Mouse (Mus musculus) forebrain, embryonic 13.5 days (tissue): ENCODE data around the gene Rprm. TPM values are rescaled to one million over a fixed set of nuclear protein-coding genes. Genes with fewer than 3 reads are reported as not detected.

Experiments used
- ATAC-seq: fragments of 200-750 bp; cut with Nextera tagmentation; 2 replicates; pipeline ENCODE4 v1.8.0; 2017
- H3K27ac ChIP-seq: fragments of 300-500 bp; sonication (generic); 2 replicates; pipeline ENCODE4 v1.5.1; 2015; ENCODE audit warnings: inconsistent platforms, mild to moderate bottlenecking, moderate library complexity
- H3K27me3 ChIP-seq: fragments of 300-500 bp; sonication (generic); 2 replicates; pipeline ENCODE4 v1.6.1; 2015; ENCODE audit warnings: mild to moderate bottlenecking, inconsistent platforms
- H3K36me3 ChIP-seq: fragments of 300-500 bp; sonication (generic); 2 replicates; pipeline ENCODE4 v1.6.1; 2015; ENCODE audit warnings: mild to moderate bottlenecking, inconsistent platforms; ENCODE audit not compliant: poor library complexity, severe bottlenecking
- H3K4me1 ChIP-seq: fragments of 300-500 bp; sonication (generic); 2 replicates; pipeline ENCODE4 v1.6.1; 2015; ENCODE audit warnings: inconsistent platforms
- H3K4me2 ChIP-seq: fragments of 300-500 bp; sonication (generic); 2 replicates; pipeline ENCODE4 v1.6.1; 2015; ENCODE audit warnings: inconsistent platforms, mild to moderate bottlenecking, moderate library complexity
- H3K4me3 ChIP-seq: fragments of 300-500 bp; sonication (generic); 2 replicates; pipeline ENCODE4 v1.5.1; 2015; ENCODE audit warnings: mild to moderate bottlenecking, inconsistent platforms
- H3K9ac ChIP-seq: fragments of 300-500 bp; sonication (generic); 2 replicates; pipeline ENCODE4 v1.6.1; 2015; ENCODE audit warnings: mild to moderate bottlenecking, inconsistent platforms
- H3K9me3 ChIP-seq: fragments of 300-500 bp; sonication (generic); replicated peaks from 2 replicates; pipeline ENCODE4 v1.6.1; 2016; ENCODE audit warnings: inconsistent platforms
- WGBS: fragments of 180-500 bp; shearing (Covaris S2); methylation state at CpG from one replicate; pipeline ENCODE4 v1.1.7; 2015; 5-methylcytosine and 5-hydroxymethylcytosine counted together
- polyA plus RNA-seq: library from polyadenylated mRNA; unstranded; fragments of >200 nt; fragmentation: Nextera tagmentation; extraction: Ambion mirVana; gene quantifications from 2 replicates; pipeline ENCODE4 v1.2.1, GENCODE M21; 2015

The Rprm gene
- 176 and 177 TPM in 2 replicates for polyA plus RNA-seq

GRCm38 (mm10) chr2:54085430-54086087 lies at the start of gene Rprm:
Rprm (minus strand) TSS chr2:54085552.
- WGBS: 5% methylated on average over 26 of the region's 27 CpGs
- Histone ChIP-seq H3K4me1 (peaks cover 20% of the 10 kb centered on the region), H3K36me3 (no peaks in the 10 kb centered on the region), H3K4me3 (peak within 1 kb of the TSS; percentile 61), H3K27ac (peak within 1 kb of the TSS; percentile 88), H3K4me2 (peak within 1 kb of the TSS; percentile 69), H3K27me3 (no peaks in the 10 kb centered on the region), H3K9ac (peak within 1 kb of the TSS; percentile 76), H3K9me3 (no peaks in the 10 kb centered on the region)
- ATAC-seq: peak; percentile 94

- 0 out of 2 replicates have a peak, but pooled peaks have one; percentile 21 for ATAC-seq
- Histone ChIP-seq H3K4me3 (no peak overlapping the region), H3K4me2 (no peak overlapping the region), H3K36me3 (no peaks in the 10 kb centered on the region), H3K9me3 (no peaks in the 10 kb centered on the region), H3K9ac (no peak overlapping the region), H3K27me3 (no peaks in the 10 kb centered on the region), H3K27ac (no peak overlapping the region), H3K4me1 (no peaks in the 10 kb centered on the region)
- 74% methylated on average over 6 of the region's 6 CpGs for WGBS
Measured at GRCm38 (mm10) chr2:54119305-54119704, 34.0 kb upstream of the Rprm start.

GRCm38 (mm10) chr2:54118881-54119280 lies 33.5 kb upstream of the Rprm start:
- Histone ChIP-seq H3K36me3 (no peaks in the 10 kb centered on the region), H3K27ac (no peak overlapping the region), H3K27me3 (no peaks in the 10 kb centered on the region), H3K4me3 (no peak overlapping the region), H3K9me3 (no peaks in the 10 kb centered on the region), H3K9ac (no peak overlapping the region), H3K4me1 (no peaks in the 10 kb centered on the region), H3K4me2 (no peak overlapping the region)
- peak; percentile 69 for ATAC-seq
- WGBS: 26% methylated on average over 3 of the region's 3 CpGs

GRCm38 (mm10) chr2:54111294-54111693 lies 25.9 kb upstream of the Rprm start:
- no peaks in the 10 kb centered on the region for H3K9me3 ChIP-seq
- no peaks in the 10 kb centered on the region for H3K4me1 ChIP-seq
- no peak overlapping the region for H3K4me2 ChIP-seq
- no peak overlapping the region for H3K4me3 ChIP-seq
- ATAC-seq: peak; percentile 72; the same call in 1 of the 2 replicates
- H3K27ac ChIP-seq: no peak overlapping the region
- no peaks in the 10 kb centered on the region for H3K36me3 ChIP-seq
- WGBS: 71% methylated on average over 2 of the region's 2 CpGs
- no peak overlapping the region for H3K9ac ChIP-seq
- no peaks in the 10 kb centered on the region for H3K27me3 ChIP-seq

DNA sequence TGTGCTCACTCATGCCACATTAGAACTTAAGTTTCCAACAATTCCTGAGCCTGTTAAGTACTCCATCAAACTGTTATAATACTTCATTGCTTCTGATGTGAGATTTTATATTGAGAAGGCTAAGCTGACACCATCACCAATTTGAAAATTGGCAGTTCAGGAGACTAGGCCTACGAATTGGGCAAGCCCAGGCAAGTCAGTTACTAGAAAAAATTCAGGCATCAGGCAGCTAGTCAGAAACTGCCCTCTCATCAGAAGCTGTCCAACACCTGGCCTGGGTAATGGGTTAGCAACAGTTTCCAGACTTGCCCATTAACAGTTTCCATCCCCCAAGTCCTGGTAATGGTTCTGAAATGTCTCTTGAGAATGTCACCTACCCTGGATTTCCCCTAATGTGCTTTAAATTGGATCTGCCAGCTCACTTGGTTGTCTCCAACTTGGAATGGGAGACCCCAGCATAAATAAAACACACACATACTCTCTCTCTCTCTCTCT lies 20.9 kb upstream of the Rprm start:
- H3K4me2 ChIP-seq: no peak overlapping the region
- H3K36me3 ChIP-seq: no peaks in the 10 kb centered on the region
- no peaks in the 10 kb centered on the region for H3K9me3 ChIP-seq
- no peaks in the 10 kb centered on the region for H3K4me1 ChIP-seq
- no peaks in the 10 kb centered on the region for H3K27me3 ChIP-seq
- no peak overlapping the region for H3K4me3 ChIP-seq
- no peak for ATAC-seq
- WGBS: 78% methylated on average over 1 of the region's 1 CpGs
- no peak overlapping the region for H3K27ac ChIP-seq
- H3K9ac ChIP-seq: no peak overlapping the region

GRCm38 (mm10) chr2:54099939-54100338 lies 14.6 kb upstream of the Rprm start:
- Histone ChIP-seq H3K27me3 (no peaks in the 10 kb centered on the region), H3K9ac (no peak overlapping the region), H3K4me3 (no peak overlapping the region), H3K4me1 (no peaks in the 10 kb centered on the region), H3K4me2 (no peak overlapping the region), H3K36me3 (no peaks in the 10 kb centered on the region), H3K9me3 (no peaks in the 10 kb centered on the region), H3K27ac (no peak overlapping the region)
- no peak for ATAC-seq
- 81% methylated on average over 1 of the region's 1 CpGs for WGBS

DNA sequence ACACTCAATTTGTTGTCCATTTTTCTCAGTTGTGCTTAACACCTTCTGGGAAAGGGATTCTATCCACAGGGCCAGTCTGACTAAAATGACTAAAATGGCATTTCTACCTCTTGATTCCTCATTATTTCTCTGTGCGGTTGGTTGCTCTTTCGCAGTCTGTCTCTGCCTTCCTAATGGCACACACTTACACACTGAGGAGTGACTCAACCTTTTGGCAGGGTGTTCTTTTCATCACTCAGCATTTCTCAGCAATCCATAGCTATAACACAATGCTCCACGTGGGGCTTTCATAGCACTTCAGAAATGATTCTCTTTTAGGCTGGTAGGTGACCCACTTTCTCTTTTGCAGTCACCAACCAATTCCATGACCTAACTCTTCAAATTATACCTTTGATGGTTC lies 7.3 kb upstream of the Rprm start:
- Histone ChIP-seq H3K27ac (no peak overlapping the region), H3K4me1 (no peaks in the 10 kb centered on the region), H3K9ac (no peak overlapping the region), H3K4me3 (no peak overlapping the region), H3K9me3 (no peaks in the 10 kb centered on the region), H3K27me3 (no peaks in the 10 kb centered on the region), H3K36me3 (no peaks in the 10 kb centered on the region), H3K4me2 (no peak overlapping the region)
- no peak for ATAC-seq
- 84% methylated on average over 3 of the region's 3 CpGs for WGBS

DNA sequence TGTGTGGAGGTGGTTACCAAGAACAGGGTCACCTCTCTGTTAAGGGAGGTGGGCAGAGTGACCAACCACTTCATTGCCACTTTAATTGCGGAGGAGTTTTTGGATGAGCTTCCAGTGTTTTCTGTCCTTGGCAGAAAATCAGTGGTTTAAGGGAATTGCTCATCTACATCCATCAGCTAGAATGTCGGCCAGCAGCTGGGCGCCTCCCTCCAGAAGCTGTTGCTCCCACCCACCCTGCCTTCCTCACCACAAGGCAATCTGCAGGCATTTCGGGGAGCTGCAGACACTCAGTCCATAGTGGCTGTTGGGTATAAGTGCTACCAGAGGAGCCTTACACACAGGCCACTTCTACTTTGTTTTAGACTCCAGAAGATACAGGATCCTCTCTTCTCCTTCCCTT lies 902 bp upstream of the Rprm start:
- Histone ChIP-seq H3K4me2 (peak overlapping the region; percentile 69; the same call in 1 of the 2 replicates), H3K4me3 (no peak overlapping the region), H3K36me3 (no peaks in the 10 kb centered on the region), H3K4me1 (peaks cover 19% of the 10 kb centered on the region), H3K9me3 (no peaks in the 10 kb centered on the region), H3K27me3 (no peaks in the 10 kb centered on the region), H3K27ac (no peak overlapping the region; the same call in 1 of the 2 replicates), H3K9ac (no peak overlapping the region)
- no peak for ATAC-seq
- WGBS: 73% methylated on average over 4 of the region's 4 CpGs

DNA sequence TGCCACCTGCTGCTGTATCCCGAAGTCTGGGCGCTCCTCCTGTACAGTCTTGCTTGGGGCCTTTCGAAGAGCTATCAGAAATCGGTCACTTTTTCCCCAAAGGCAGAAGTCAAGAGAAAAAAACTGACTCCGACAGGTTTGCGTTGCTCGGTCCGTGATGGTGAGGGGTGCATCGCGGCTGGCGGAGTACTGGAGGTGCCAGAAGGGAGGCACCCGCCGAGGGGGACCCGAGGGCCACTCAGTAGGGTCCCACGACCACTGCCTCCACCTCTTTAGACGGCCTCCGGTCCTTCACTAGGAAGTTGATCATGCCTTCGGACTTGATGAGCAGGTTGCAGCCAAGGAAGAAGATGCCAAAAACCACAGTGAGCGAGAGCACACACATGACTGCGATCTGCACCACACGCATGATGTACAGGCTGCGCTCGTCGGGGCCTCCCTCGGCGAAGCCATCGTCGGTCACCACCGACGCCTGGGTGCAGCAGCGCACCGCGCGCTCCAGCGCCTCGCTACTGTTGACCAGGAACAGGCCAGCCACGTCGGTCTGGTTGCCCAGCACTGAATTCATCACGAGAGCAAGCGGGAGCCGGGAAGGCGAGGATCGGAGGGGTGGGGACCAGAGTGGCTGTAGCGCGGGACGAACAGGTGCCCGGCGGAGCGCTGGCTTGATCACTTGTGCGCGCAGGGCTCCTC lies 469 bp downstream of the Rprm start:
- H3K4me2 ChIP-seq: peak overlapping the region; percentile 69
- H3K27me3 ChIP-seq: no peaks in the 10 kb centered on the region
- no peaks in the 10 kb centered on the region for H3K9me3 ChIP-seq
- H3K36me3 ChIP-seq: no peaks in the 10 kb centered on the region
- under 1% methylated on average over 51 of the region's 51 CpGs for WGBS
- peak overlapping the region; percentile 61 for H3K4me3 ChIP-seq
- peak; percentile 76 for ATAC-seq
- peaks cover 25% of the 10 kb centered on the region for H3K4me1 ChIP-seq
- H3K9ac ChIP-seq: peak overlapping the region; percentile 76
- peak overlapping the region; percentile 88 for H3K27ac ChIP-seq

GRCm38 (mm10) chr2:54083861-54084736 lies 1.3 kb downstream of the Rprm start:
- Histone ChIP-seq H3K4me2 (peak overlapping the region; percentile 69), H3K9me3 (no peaks in the 10 kb centered on the region), H3K4me1 (peaks cover 31% of the 10 kb centered on the region), H3K27ac (peak overlapping the region; percentile 88), H3K4me3 (peak overlapping the region; percentile 61), H3K9ac (peak overlapping the region; percentile 76), H3K36me3 (no peaks in the 10 kb centered on the region), H3K27me3 (no peaks in the 10 kb centered on the region)
- WGBS: under 1% methylated on average over 29 of the region's 29 CpGs
- peak; percentile 33 for ATAC-seq

GRCm38 (mm10) chr2:54078961-54079360 lies 6.4 kb downstream of the Rprm start:
- Histone ChIP-seq H3K9ac (no peak overlapping the region), H3K36me3 (no peaks in the 10 kb centered on the region), H3K27me3 (no peaks in the 10 kb centered on the region), H3K4me2 (no peak overlapping the region), H3K4me1 (peaks cover 17% of the 10 kb centered on the region), H3K27ac (no peak overlapping the region), H3K9me3 (no peaks in the 10 kb centered on the region), H3K4me3 (no peak overlapping the region)
- no peak for ATAC-seq
- 76% methylated on average over 7 of the region's 7 CpGs for WGBS

- H3K4me1 ChIP-seq: no peaks in the 10 kb centered on the region
- 83% methylated on average over 1 of the region's 1 CpGs for WGBS
- no peak overlapping the region for H3K4me3 ChIP-seq
- H3K36me3 ChIP-seq: no peaks in the 10 kb centered on the region
- no peak overlapping the region for H3K4me2 ChIP-seq
- H3K9me3 ChIP-seq: no peaks in the 10 kb centered on the region
- no peaks in the 10 kb centered on the region for H3K27me3 ChIP-seq
- H3K27ac ChIP-seq: no peak overlapping the region
- ATAC-seq: peak; percentile 19; the same call in 1 of the 2 replicates
- H3K9ac ChIP-seq: no peak overlapping the region
Measured at GRCm38 (mm10) chr2:54071526-54071925, 13.8 kb downstream of the Rprm start.
